Mouse (Mus musculus): ENCODE data around the gene Zdhhc19.

Gene Zdhhc19

DNA sequence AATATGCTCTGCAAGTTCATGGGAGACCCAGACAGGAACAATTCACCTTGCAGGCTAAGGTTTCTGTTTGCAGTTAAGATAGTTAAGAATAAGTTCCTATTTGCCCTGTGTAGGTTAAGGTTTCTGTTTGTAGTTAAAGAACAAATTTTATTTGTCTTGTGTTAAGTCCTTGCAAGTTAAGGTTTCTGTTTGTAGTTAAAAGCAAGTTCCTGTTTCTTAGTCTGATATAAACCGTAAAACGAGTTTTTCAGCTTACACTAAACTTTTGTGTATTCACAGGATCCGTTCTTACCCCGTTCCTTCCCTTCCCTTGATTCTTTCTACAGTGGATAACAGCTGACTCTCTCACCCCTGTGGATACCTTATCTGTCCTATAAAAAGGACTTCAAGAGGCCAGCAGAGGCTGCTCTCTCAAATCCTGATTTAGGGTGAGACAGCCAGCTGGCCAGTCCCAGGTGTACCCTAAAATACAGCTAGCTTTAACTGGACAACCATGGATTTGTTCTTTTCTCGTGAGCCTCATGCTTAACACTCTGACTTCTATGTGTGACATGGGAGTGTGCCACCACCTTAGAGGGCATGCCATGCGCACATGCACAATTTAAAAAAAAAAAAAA lies 26.6 kb downstream of the Zdhhc19 start:
- CTCF ChIA-PET: no interaction called here
- POLR2A ChIA-PET: interaction anchor here in 2 of 4 experiments (0.6 to 3.5 kb wide), 10 partner anchors 10 to 112 kb away, joined by 3 to 23 read pairs (median 4); partner anchors contain the start of gene Tfrc (in 2 of the 2)

DNA sequence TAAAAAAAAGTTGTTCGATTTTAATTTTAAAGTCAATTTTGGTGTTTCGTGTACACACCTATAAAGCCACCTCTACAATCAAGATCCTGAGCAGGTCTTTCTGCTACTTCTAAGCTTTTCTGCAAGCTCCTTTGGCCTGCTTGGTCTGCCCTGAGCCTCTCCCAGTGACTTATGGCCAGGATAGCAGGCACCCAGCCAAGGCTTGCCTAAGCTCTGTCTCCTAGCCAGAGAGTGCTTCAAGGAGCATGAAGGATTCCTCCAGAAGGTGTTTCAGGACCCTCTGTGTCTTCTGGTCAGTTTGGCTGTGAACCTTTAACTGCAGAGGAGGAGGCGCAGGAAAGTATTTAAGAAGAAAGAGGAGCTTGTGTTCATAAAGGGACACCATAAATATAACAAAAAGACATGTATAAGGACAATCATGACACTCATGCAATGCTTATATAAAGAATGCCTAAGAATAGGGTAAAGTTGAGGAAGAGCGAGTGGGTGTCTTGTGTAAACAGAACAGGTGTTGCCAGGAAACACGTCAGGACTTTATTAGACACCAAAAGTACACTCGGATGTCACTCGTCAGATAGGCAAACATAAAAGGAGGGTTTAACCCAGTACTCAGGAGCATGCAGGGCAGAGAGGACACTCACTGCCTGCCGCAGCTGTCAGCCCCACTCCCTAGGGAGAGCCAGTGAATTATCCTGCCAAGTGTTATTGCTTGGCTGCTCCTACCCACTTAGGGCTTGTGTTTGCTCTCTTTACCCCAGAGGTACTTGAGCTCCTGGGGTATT lies 27.6 kb downstream of the Zdhhc19 start:
- CTCF ChIA-PET: interaction anchor here in 2 of 4 experiments (0.6 to 0.9 kb wide), 2 partner anchors 11 to 182 kb away, joined by 3 read pairs; no protein-coding TSS in a partner anchor
- POLR2A ChIA-PET: interaction anchor here in 3 of 4 experiments (0.6 to 2.0 kb wide), 16 partner anchors 7 to 142 kb away, joined by 3 to 6 read pairs (median 4); partner anchors contain the start of gene Tfrc (in 2 of the 3)

GRCm38 (mm10) chr16:32524244-32524615 lies 28.2 kb downstream of the Zdhhc19 start:
- ChIA-PET POLR2A (interaction anchor here in 3 of 4 experiments (0.7 to 2.0 kb wide), 11 partner anchors 8 to 141 kb away, joined by 3 to 6 read pairs (median 4); no protein-coding TSS in a partner anchor), CTCF (interaction anchor here in 1 of 4 experiments (0.9 kb wide), 1 partner anchor 11 kb away, joined by 3 read pairs; no protein-coding TSS in a partner anchor)

GRCm38 (mm10) chr16:32526906-32527305 lies 30.8 kb downstream of the Zdhhc19 start:
- POLR2A ChIA-PET: interaction anchor here in 2 of 4 experiments (0.7 to 1.8 kb wide), 4 partner anchors 11 to 83 kb away, joined by 3 to 6 read pairs (median 4); no protein-coding TSS in a partner anchor
- CTCF ChIA-PET: no interaction called here

DNA sequence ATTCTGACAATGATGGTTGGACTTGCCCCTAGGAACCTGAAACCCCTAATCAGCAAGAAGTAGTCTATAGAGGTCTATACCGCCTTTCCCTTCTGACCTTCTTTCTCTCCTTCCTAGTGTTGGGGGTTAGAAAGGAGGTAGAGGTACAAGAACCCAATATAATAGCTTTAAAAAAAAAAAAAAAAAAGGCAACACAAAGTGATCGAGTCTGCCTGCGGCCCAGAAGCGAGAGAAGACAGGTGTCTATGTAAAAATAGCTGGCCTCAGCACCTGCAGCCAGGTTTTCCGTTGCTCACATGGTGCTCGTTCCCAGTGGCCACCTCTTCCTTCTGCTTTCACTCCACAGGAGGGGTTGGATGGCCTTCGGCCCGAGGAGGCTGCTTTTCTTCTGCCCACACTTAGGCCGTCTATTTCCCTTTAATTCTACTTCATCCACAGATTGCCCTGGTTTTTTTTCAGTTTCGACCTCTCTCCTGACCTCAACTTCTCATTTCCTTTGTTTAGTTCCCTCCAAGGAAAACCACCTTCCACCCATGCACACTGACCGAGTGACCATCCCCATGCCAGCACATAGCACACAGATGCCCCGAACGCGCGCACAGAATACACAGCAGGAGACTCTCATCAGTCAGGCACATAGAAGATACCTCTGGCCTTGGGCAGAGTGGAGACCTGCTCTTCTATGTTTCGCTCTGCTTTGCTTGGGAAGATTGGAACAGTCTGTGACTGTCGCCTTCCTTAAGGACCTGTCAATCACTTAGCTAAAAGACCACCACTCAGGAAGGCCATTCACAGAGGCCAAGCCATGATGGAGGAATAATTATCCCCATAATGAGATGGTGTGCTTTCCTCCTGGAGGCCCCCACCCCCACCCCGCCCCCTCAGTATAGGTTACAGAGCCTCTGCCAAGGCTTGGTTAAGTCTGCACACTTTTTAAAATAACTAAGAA lies 37.1 kb downstream of the Zdhhc19 start:
- POLR2A ChIA-PET: interaction anchor here in 3 of 4 experiments (0.6 to 5.6 kb wide), 22 partner anchors 7 to 115 kb away, joined by 3 to 33 read pairs (median 4); partner anchors contain the start of gene Tfrc (in 2 of the 3)
- CTCF ChIA-PET: interaction anchor here in 3 of 4 experiments (0.6 to 1.4 kb wide), 5 partner anchors 33 to 1630 kb away, joined by 3 to 4 read pairs (median 3); no protein-coding TSS in a partner anchor

- POLR2A ChIA-PET: interaction anchor here in 3 of 4 experiments (0.5 to 4.4 kb wide), 14 partner anchors 12 to 80 kb away, joined by 3 to 23 read pairs (median 4); partner anchors contain the start of gene Tfrc (in 2 of the 3)
- CTCF ChIA-PET: interaction anchor here (0.6 to 1.6 kb wide), 4 partner anchors 8 to 100 kb away, joined by 3 to 7 read pairs (median 4); no protein-coding TSS in a partner anchor
Measured at GRCm38 (mm10) chr16:32535157-32535751, 39.2 kb downstream of the Zdhhc19 start.

- ChIA-PET CTCF (interaction anchor here in 1 of 4 experiments (0.6 to 2.7 kb wide), 2 partner anchors 10 to 36 kb away, joined by 3 to 15 read pairs; no protein-coding TSS in a partner anchor), POLR2A (interaction anchor here in 3 of 4 experiments (0.5 to 4.4 kb wide), 27 partner anchors 10 to 519 kb away, joined by 3 to 23 read pairs (median 4); partner anchors contain the start of genes Tfrc (in 2 of the 3) and Rpl35a (in 1 of the 3))
Measured at GRCm38 (mm10) chr16:32537867-32538660, 42.0 kb downstream of the Zdhhc19 start.

DNA sequence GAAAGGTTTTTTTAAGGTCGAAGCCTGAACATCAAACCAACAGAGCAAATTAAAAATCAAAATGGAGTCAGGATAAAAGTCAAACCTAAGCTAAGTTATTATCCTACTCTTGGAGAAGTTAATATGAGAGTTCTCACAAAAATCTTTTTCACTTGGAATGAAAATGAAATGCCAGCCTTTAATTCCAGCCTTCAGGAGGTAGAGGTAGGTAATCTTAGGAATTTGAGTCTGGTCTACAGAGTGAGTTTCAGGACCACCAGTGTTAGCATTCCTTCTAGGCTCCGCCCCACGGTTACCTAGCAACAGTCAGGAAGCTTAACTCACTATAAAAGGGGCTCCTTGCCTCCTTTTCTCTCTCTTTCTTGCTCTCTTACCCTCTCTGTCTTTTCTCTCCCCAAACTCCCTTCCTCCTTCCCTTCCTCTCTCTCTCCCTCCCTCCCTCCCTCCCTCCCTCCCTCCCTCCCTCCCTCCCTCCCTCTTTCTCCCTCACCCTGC lies 42.7 kb downstream of the Zdhhc19 start:
- POLR2A ChIA-PET: interaction anchor here in 3 of 4 experiments (0.5 to 4.2 kb wide), 28 partner anchors 7 to 603 kb away, joined by 3 to 23 read pairs (median 4); partner anchors contain the start of genes Tfrc (in 2 of the 3) and Rpl35a (in 1 of the 3)
- CTCF ChIA-PET: interaction anchor here in 3 of 4 experiments (0.6 to 2.7 kb wide), 4 partner anchors 9 to 158 kb away, joined by 3 to 15 read pairs (median 3); no protein-coding TSS in a partner anchor

DNA sequence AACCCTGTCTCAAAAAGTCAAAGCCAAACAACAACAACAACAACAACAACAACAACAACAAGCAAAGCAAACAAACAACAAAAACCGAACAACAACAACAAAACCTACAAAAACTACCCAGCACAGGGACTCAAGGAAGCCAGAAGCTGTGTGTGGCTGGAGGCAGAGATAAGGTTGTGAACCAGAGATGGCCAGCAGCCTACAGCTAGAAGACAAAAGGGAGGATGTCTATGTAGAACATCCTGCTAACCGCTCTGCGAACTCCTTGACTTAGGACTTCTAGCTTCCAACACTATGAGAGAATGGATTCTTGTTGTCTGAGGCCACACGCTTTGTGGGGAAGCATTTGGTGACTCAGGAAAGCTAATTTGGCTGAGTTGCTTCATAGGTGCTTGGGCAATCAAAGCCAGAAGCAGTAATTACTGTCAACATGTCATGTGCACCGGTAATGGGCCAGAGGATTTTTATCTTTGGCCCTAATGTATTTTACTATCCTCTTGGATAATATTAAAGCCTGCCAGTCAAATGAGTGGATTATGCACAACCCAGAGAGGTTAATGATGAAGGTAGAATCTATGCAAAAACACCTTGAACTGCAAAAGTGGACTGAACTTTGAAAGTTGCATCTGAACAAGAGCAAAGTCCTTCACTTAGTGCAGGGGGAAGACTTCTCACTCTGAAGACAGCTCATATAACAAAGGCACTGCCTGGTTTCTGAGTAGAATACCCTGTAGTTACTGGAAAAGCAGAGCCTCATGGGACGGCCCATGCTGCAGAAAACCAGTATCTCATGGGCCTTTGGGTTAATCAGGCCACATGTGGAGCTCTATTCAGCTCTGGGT lies 45.5 kb downstream of the Zdhhc19 start:
- CTCF ChIA-PET: interaction anchor here in 1 of 4 experiments (0.5 to 1.2 kb wide), 5 partner anchors 84 to 262 kb away, joined by 3 to 5 read pairs (median 4); no protein-coding TSS in a partner anchor
- POLR2A ChIA-PET: interaction anchor here (0.6 to 4.2 kb wide), 8 partner anchors 9 to 365 kb away, joined by 3 to 21 read pairs (median 4); no protein-coding TSS in a partner anchor

DNA sequence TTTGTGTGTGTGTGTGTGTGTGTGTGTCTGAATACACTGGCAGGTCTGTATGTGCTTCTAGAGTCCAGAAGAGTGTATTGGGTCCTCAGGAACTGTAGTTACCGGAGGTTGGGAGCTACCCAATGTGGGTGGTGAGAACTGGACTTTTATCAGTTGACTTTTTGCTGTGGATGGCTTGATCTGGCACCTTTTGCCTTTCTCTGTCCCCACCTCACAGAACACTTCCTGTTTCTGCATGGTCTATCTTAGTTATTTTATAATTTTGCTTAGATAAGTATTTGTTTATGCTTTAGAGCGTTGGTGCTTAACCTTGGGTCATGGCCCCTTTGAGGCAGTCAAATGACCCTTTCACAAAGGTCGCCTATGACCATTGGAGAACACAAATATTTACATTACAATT lies 47.4 kb downstream of the Zdhhc19 start:
- CTCF ChIA-PET: interaction anchor here in 1 of 4 experiments (0.6 kb wide), 1 partner anchor 8 kb away, joined by 5 read pairs; no protein-coding TSS in a partner anchor
- POLR2A ChIA-PET: interaction anchor here in 1 of 4 experiments (0.8 kb wide), 1 partner anchor 66 kb away, joined by 3 read pairs; no protein-coding TSS in a partner anchor

DNA sequence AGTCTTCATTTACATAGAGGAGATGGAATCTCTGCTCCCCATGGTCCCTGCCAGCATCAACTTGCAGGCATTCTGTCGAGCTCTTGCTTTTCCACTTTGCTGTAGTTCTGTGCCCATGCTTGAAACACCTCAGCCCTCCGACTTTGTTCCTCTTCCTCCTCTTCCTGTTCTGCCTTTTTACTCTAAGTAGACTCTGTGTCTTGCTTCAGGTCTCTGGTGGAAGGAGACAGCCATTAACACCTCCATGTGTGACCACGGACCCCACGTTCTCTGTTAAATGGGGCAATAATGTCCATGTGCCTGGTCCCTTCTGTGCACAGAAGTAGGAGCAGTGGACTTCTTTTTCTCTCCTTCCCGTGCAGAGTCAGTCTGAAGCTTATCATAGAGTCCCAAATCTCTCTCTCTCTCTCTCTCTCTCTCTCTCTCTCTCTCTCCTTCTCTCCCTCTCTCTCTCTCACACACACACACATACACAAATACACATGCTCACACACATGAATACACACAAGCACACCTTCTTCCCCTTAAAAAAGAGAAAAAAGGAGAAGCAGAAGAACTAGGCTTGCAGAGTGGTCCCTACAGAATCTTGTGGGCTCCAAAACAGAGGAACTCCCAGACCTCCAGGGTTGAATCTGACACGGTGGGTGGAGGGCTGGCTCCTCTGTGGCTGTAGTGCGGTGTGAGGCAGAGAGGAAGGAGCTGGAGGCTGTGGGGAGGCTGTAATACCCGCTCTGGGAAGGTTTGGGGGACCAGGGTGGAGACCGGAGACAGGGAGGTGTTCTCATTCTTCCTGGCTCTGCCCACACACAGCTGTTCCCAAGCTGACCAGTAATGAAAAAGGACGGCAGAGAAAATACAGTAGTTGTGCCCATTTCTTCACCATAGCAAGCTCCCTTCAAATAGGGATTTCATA lies 51.3 kb downstream of the Zdhhc19 start:
- POLR2A ChIA-PET: interaction anchor here (0.5 to 3.6 kb wide), 28 partner anchors 8 to 87 kb away, joined by 3 to 23 read pairs (median 4); partner anchors contain the start of gene Tfrc (in 4 of the 4)
- CTCF ChIA-PET: interaction anchor here (0.6 to 3.8 kb wide), 10 partner anchors 8 to 459 kb away, joined by 3 to 15 read pairs (median 4); partner anchors contain the start of gene Tfrc (in 1 of the 4)

- POLR2A ChIA-PET: interaction anchor here in 3 of 4 experiments (0.5 to 2.0 kb wide), 13 partner anchors 9 to 156 kb away, joined by 3 to 6 read pairs (median 3); partner anchors contain the start of gene Tfrc (in 2 of the 3)
Measured at GRCm38 (mm10) chr16:32550084-32550483, 54.0 kb downstream of the Zdhhc19 start.

DNA sequence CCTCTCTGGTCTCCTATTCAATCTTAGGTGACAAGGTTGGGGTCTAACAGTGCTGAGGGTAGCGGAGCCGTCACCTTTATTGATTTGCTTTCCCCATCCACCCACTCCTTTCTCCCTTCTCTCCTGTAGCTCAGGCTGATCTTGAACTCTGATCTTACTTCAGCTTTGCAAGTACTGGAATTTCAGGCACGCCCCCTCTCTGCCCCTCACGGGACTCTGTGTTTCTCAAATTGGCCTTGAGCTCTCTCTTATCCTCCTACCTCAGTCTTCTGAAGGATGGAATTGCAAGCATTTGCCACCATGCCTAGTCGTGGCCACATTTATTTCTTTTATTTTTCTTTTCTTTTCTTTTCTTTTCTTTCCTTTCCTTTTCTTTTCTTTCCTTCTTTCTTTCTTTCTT lies 54.4 kb downstream of the Zdhhc19 start:
- ChIA-PET CTCF (no interaction called here), POLR2A (interaction anchor here in 3 of 4 experiments (0.5 to 2.0 kb wide), 11 partner anchors 11 to 60 kb away, joined by 3 to 6 read pairs (median 3); partner anchors contain the start of gene Tfrc (in 2 of the 3))

More at GRCm38 (mm10) chr16:32550084-32550483, 54.0 kb downstream of the Zdhhc19 start:
- CTCF ChIA-PET: interaction anchor here in 1 of 4 experiments (3.8 kb wide), 1 partner anchor 11 kb away, joined by 15 read pairs; no protein-coding TSS in a partner anchor

DNA sequence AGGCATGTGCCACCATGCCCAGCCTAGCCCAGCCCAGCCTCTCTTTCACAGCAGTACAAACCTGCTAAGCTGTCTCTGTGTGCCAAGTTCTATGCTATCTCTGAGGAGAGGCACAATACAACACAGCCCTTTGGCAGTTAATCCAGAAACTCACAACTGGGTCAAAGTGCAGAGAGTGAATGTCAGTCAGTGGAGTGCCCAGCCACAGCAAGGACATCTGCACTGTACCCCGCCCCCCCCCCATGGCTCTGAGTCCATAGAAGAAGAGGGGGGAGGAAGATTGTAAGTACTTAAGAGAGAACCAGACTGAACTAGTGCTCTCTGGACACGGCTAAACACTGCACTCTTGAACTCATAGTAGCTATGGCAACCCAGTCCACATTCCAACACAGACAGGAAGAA lies 55.3 kb downstream of the Zdhhc19 start:
- ChIA-PET CTCF (interaction anchor here (0.5 to 1.1 kb wide), 6 partner anchors 16 to 181 kb away, joined by 3 to 9 read pairs (median 4); no protein-coding TSS in a partner anchor), POLR2A (interaction anchor here in 3 of 4 experiments (0.6 to 3.3 kb wide), 16 partner anchors 9 to 338 kb away, joined by 3 to 12 read pairs (median 4); partner anchors contain the start of gene Tfrc (in 2 of the 3))
